Mouse (Mus musculus) intestine, embryonic 16.5 days (tissue): ENCODE measurements around the gene Foxn3. TPM values are rescaled to one million over a fixed set of nuclear protein-coding genes. Genes with fewer than 3 reads are reported as not detected.

Experiments
- ATAC-seq: fragments of 200-750 bp; cut with Nextera tagmentation; 2 replicates; pipeline ENCODE4 v1.8.0; 2017; ENCODE audit warnings: moderate TSS enrichment, moderate library complexity
- H3K27ac ChIP-seq: fragments of 300-500 bp; sonication (generic); 2 replicates; pipeline ENCODE4 v1.5.1; 2014; ENCODE audit warnings: mild to moderate bottlenecking, low read length
- H3K27me3 ChIP-seq: fragments of 300-500 bp; sonication (generic); replicated peaks from 2 replicates; pipeline ENCODE4 v1.6.1; 2014; ENCODE audit warnings: low read length, control low read depth, mixed read lengths; ENCODE audit not compliant: control insufficient read depth, insufficient read depth
- H3K36me3 ChIP-seq: fragments of 300-500 bp; sonication (generic); 2 replicates; pipeline ENCODE4 v1.6.1; 2014; ENCODE audit warnings: low read length, control low read depth; ENCODE audit not compliant: control insufficient read depth, insufficient read depth
- H3K4me1 ChIP-seq: fragments of 300-500 bp; sonication (generic); 2 replicates; pipeline ENCODE4 v1.6.1; 2014; ENCODE audit warnings: low read length, control low read depth, mixed read lengths; ENCODE audit not compliant: control insufficient read depth, insufficient read depth
- H3K4me2 ChIP-seq: fragments of 300-500 bp; sonication (generic); 2 replicates; pipeline ENCODE4 v1.6.1; 2014; ENCODE audit warnings: low read depth, low read length, control low read depth
- H3K4me3 ChIP-seq: fragments of 300-500 bp; sonication (generic); 2 replicates; pipeline ENCODE4 v1.5.1; 2014; ENCODE audit warnings: mild to moderate bottlenecking, low read length
- H3K9ac ChIP-seq: fragments of 300-500 bp; sonication (generic); 2 replicates; pipeline ENCODE4 v1.6.1; 2014; ENCODE audit warnings: low read depth, low read length
- H3K9me3 ChIP-seq: fragments of 300-500 bp; sonication (generic); 2 replicates; pipeline ENCODE4 v1.6.1; 2016; ENCODE audit warnings: low read length, control low read depth; ENCODE audit not compliant: control insufficient read depth
- WGBS: fragments of 180-500 bp; shearing (Covaris S2); extraction: QIAGEN DNeasy Blood & Tissue Kit; methylation state at CpG from one replicate; pipeline ENCODE4 v1.1.7; 2014; 5-methylcytosine and 5-hydroxymethylcytosine counted together
- polyA plus RNA-seq: library from polyadenylated mRNA; unstranded; fragments of >200 nt; fragmentation: Nextera tagmentation; extraction: Ambion mirVana; gene quantifications from 2 replicates; pipeline ENCODE4 v1.2.1, GENCODE M21; 2015

Foxn3 gene
- polyA plus RNA-seq, 1 experiment from 2014 or later: 43.0 TPM

DNA sequence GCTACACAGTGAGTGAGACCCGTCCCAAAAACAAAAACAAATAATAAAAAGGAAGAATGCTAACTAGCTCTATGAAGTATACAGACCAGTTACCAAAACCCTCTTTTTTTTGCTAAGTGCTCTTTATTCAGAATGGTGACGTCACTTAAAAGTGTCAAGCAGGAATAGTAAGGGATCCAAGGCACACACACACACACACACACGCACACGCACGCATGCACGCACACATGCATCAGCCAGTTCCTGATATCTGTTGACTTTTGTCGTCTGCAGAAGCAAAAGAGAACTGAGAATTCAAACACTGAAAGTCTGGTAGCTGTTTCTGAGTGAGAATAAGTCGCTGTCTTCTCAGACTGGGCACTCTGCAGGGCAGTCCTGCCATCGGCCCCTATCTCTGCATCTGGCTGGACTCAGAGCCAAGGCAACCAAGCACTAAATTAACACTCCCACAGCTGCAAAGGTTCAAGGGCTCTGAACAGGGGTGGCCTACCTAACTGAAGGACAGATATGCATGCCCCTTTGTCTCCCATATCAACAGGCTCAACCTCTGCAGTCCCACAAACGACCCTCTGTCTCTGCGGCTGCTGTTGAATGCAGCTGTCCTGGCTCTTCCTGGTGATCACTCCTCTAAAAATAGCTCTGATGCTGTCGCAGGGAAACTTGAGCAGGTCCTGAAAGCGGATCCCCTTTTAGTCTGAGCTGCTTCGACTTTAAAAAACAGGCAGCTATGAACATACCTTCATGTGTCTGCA is 257.4 kb downstream of the Foxn3 start:
- 54% methylated on average over 14 of the region's 14 CpGs for WGBS
- H3K4me3 ChIP-seq: no peak overlapping the region
- H3K9ac ChIP-seq: no peak overlapping the region
- no peak for ATAC-seq
- no peaks in the 10 kb centered on the region for H3K27me3 ChIP-seq
- no peaks in the 10 kb centered on the region for H3K9me3 ChIP-seq
- no peak overlapping the region for H3K4me2 ChIP-seq
- no peaks in the 10 kb centered on the region for H3K36me3 ChIP-seq
- no peak overlapping the region for H3K27ac ChIP-seq
- H3K4me1 ChIP-seq: peaks cover 19% of the 10 kb centered on the region

DNA sequence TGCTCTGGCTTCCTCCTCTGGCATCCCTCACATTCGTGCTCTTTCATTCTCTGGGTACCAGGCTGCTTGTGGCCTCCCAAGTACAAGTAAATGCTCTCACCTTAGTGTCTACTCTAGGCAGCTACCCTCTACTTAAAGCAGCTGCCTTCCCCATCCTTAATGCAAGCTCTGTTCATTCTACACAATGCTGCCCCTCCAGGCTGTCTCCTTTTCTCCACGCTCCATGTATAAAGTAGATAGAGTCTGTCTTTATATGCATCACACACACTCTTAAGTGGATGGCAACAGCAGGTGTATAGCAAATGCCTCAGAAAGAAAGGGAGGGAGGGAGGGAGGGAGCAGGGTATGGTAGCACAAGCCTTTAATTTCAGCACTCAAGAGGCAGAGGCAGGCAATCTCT is 258.1 kb downstream of the Foxn3 start:
- H3K4me2 ChIP-seq: no peak overlapping the region
- no peaks in the 10 kb centered on the region for H3K36me3 ChIP-seq
- H3K4me3 ChIP-seq: no peak overlapping the region
- H3K4me1 ChIP-seq: peaks cover 20% of the 10 kb centered on the region
- no peak overlapping the region for H3K9ac ChIP-seq
- no peak overlapping the region for H3K27ac ChIP-seq
- no peaks in the 10 kb centered on the region for H3K9me3 ChIP-seq
- WGBS: 70% methylated on average over 2 of the region's 2 CpGs
- H3K27me3 ChIP-seq: no peaks in the 10 kb centered on the region
- no peak for ATAC-seq

DNA sequence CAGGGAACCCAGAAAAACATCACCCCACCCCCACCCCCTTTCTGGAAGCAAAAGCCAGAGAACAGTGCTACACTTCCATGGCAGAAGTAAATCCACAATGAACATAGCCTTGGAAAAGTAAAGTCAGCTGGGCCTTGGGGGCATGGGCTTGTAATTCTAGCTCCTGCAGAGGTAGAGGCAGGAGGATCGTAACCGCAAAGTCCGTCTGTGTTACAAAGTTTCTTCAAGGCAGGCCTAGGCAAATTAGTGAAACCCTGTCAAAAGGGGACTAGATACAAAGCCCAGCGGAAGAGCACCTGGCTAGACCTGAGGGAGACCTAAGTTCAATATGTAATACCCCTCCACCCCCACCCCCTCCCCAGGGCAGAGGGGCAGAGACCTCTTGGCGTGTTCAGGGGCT is 259.3 kb downstream of the Foxn3 start:
- 92% methylated on average over 5 of the region's 5 CpGs for WGBS
- H3K4me3 ChIP-seq: no peak overlapping the region
- peaks cover 26% of the 10 kb centered on the region for H3K4me1 ChIP-seq
- no peak overlapping the region for H3K4me2 ChIP-seq
- H3K27me3 ChIP-seq: no peaks in the 10 kb centered on the region
- ATAC-seq: no peak
- no peak overlapping the region for H3K27ac ChIP-seq
- H3K9me3 ChIP-seq: no peaks in the 10 kb centered on the region
- no peaks in the 10 kb centered on the region for H3K36me3 ChIP-seq
- no peak overlapping the region; the same call in 1 of the 2 replicates for H3K9ac ChIP-seq

DNA sequence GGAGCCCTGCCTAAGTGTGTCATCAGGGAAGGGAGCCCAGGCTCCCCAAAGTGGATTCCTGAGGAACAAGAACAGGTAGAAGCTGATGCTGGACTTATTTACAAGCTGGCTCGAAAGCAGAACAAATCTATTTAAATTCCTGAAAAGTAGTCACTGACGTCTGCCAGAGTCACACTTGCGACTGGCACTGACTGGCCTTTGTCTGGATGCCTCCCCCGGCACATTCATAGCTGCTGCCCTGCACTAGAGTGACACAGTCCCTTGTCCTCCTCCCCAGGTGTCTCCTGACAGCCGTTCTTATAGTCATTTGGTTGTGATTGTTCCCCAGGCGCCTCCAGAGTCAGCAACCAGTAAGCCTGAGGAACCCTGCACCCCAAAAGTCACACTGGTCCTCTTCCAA is 259.8 kb downstream of the Foxn3 start:
- Histone ChIP-seq H3K27ac (no peak overlapping the region), H3K27me3 (no peaks in the 10 kb centered on the region), H3K9ac (no peak overlapping the region; the same call in 1 of the 2 replicates), H3K9me3 (no peaks in the 10 kb centered on the region), H3K4me1 (peaks cover 28% of the 10 kb centered on the region), H3K4me3 (no peak overlapping the region), H3K4me2 (no peak overlapping the region), H3K36me3 (no peaks in the 10 kb centered on the region)
- WGBS: 68% methylated on average over 6 of the region's 6 CpGs
- ATAC-seq: no peak

DNA sequence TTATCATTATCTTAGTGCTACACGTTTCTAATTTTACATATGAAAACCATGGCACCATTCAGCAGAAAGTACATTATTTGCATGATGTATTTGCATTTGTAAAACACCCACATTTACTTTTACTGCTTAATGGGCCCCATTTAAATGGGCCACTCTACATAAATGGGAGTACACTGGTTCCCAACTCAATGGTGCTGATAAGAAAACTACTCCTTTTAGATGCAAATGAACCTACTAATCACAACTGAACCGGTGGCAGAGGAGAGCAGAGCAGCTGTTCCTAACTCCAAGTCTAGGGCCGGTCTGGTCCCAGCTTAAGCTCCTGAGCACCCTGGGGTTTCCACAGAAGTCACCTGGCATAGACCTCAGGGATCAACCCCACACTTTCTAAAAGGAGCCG is 263.5 kb downstream of the Foxn3 start:
- Histone ChIP-seq H3K4me1 (peaks cover 13% of the 10 kb centered on the region), H3K4me2 (no peak overlapping the region), H3K27ac (no peak overlapping the region), H3K27me3 (no peaks in the 10 kb centered on the region), H3K9me3 (no peaks in the 10 kb centered on the region), H3K36me3 (no peaks in the 10 kb centered on the region), H3K4me3 (no peak overlapping the region), H3K9ac (no peak overlapping the region)
- no peak for ATAC-seq
- WGBS: 42% methylated on average over 4 of the region's 4 CpGs

GRCm38 (mm10) chr12:99298851-99299600 is 264.4 kb downstream of the Foxn3 start:
- Histone ChIP-seq H3K27ac (no peak overlapping the region), H3K27me3 (no peaks in the 10 kb centered on the region), H3K4me2 (no peak overlapping the region), H3K4me1 (peaks cover 11% of the 10 kb centered on the region), H3K9ac (no peak overlapping the region), H3K9me3 (no peaks in the 10 kb centered on the region), H3K4me3 (no peak overlapping the region), H3K36me3 (no peaks in the 10 kb centered on the region)
- no peak for ATAC-seq
- WGBS: 54% methylated on average over 12 of the region's 12 CpGs

GRCm38 (mm10) chr12:99298242-99298641 is 265.1 kb downstream of the Foxn3 start:
- Histone ChIP-seq H3K9ac (no peak overlapping the region), H3K4me1 (peaks cover 11% of the 10 kb centered on the region), H3K27ac (no peak overlapping the region), H3K9me3 (no peaks in the 10 kb centered on the region), H3K4me2 (no peak overlapping the region), H3K27me3 (no peaks in the 10 kb centered on the region), H3K36me3 (no peaks in the 10 kb centered on the region), H3K4me3 (no peak overlapping the region)
- WGBS: 74% methylated on average over 6 of the region's 6 CpGs
- no peak for ATAC-seq

GRCm38 (mm10) chr12:99297792-99298191 is 265.6 kb downstream of the Foxn3 start:
- no peak for ATAC-seq
- WGBS: 73% methylated on average over 2 of the region's 2 CpGs
- H3K36me3 ChIP-seq: no peaks in the 10 kb centered on the region
- no peak overlapping the region for H3K9ac ChIP-seq
- H3K4me2 ChIP-seq: no peak overlapping the region
- no peaks in the 10 kb centered on the region for H3K27me3 ChIP-seq
- H3K4me3 ChIP-seq: no peak overlapping the region
- H3K27ac ChIP-seq: no peak overlapping the region
- no peaks in the 10 kb centered on the region for H3K9me3 ChIP-seq
- peaks cover 13% of the 10 kb centered on the region for H3K4me1 ChIP-seq

DNA sequence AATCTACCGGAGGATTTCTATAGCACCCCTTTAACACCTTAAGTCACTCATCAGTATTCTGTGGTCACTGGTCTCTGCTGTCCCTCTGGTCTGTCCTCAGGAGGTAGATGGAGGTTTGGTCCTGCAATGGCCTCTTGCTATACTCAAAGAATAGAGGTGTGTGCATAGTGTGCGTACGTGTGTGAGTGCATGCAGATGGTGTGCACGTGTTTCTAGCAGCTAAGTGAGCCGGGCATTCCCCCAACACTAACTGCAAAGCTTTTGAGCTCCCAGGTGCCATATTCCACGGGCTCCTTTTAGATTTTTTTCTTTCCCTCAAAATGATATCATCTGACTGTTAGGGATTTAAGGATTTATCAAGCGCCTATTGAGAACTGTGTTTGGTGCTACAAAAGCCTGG is 269.9 kb downstream of the Foxn3 start:
- no peaks in the 10 kb centered on the region for H3K27me3 ChIP-seq
- H3K4me1 ChIP-seq: peaks cover 2% of the 10 kb centered on the region; the same call in 1 of the 2 replicates
- no peak for ATAC-seq
- WGBS: 83% methylated on average over 7 of the region's 7 CpGs
- H3K27ac ChIP-seq: no peak overlapping the region
- no peak overlapping the region for H3K4me3 ChIP-seq
- H3K36me3 ChIP-seq: no peaks in the 10 kb centered on the region
- H3K4me2 ChIP-seq: no peak overlapping the region
- H3K9me3 ChIP-seq: no peaks in the 10 kb centered on the region
- no peak overlapping the region for H3K9ac ChIP-seq
